Mouse (Mus musculus) cerebellum, adult 8-10 months (tissue): Measurements from ENCODE around the gene Wdfy3.
A peak's percentile ranks its signal among the peaks of the same experiment; 100 is the strongest.

Experiments
- DNase-seq: peaks from one replicate; pipeline ENCODE4 v3.0.0; 2022

Gene Wdfy3

GRCm38 (mm10) chr5:101827477-101827876 is 242.2 kb downstream of the Wdfy3 start:
- DNase-seq, result no peak

GRCm38 (mm10) chr5:101826531-101826970 is 243.2 kb downstream of the Wdfy3 start:
- DNase-seq, result no peak

GRCm38 (mm10) chr5:101825111-101825911 is 244.4 kb downstream of the Wdfy3 start:
- DNase-seq, result no peak

GRCm38 (mm10) chr5:101822311-101822670 is 247.4 kb downstream of the Wdfy3 start:
- DNase-seq, result no peak

- DNase-seq, result no peak
Measured at GRCm38 (mm10) chr5:101821491-101822310, 248.0 kb downstream of the Wdfy3 start.

GRCm38 (mm10) chr5:101821052-101821451 is 248.7 kb downstream of the Wdfy3 start:
- no peak for DNase-seq

GRCm38 (mm10) chr5:101819844-101820243 is 249.9 kb downstream of the Wdfy3 start:
- DNase-seq, result no peak

- no peak for DNase-seq
Measured at GRCm38 (mm10) chr5:101819216-101819615, 250.5 kb downstream of the Wdfy3 start.

- DNase-seq, result no peak
Measured at GRCm38 (mm10) chr5:101816822-101817221, 252.9 kb downstream of the Wdfy3 start.

GRCm38 (mm10) chr5:101811296-101812169 is 258.2 kb downstream of the Wdfy3 start:
- peak; percentile 45 for DNase-seq

GRCm38 (mm10) chr5:101802358-101803022 is 267.2 kb downstream of the Wdfy3 start:
- no peak for DNase-seq

- DNase-seq, result no peak
Measured at GRCm38 (mm10) chr5:101801891-101802290, 267.8 kb downstream of the Wdfy3 start.

GRCm38 (mm10) chr5:101792665-101793064 is 277.1 kb downstream of the Wdfy3 start:
- no peak for DNase-seq

GRCm38 (mm10) chr5:101790560-101790959 is 279.2 kb downstream of the Wdfy3 start:
- no peak for DNase-seq

- DNase-seq, result no peak
Measured at GRCm38 (mm10) chr5:101789770-101790169, 280.0 kb downstream of the Wdfy3 start.

- no peak for DNase-seq
Measured at GRCm38 (mm10) chr5:101785921-101786614, 283.7 kb downstream of the Wdfy3 start.

- no peak for DNase-seq
Measured at GRCm38 (mm10) chr5:101784787-101785186, 284.9 kb downstream of the Wdfy3 start.

GRCm38 (mm10) chr5:101784328-101784727 is 285.4 kb downstream of the Wdfy3 start:
- no peak for DNase-seq
